ENCODE assay signal across 15 mouse cellular contexts in genomic region chr2:22066535-22066934, GRCm38 (mm10).
DNase-seq lines count a peak whose midpoint lies in the region; ATAC-seq lines count a peak whose summit lies in the region.
"Had no signal": no experiment of that assay in that cellular context is flagged by ENCODE, and none has a peak within 500 bp of the region (broad histone marks: within the 10 kb centered on the region; RNA-seq: fewer than 3 reads in every experiment).

No protein-coding gene starts in this region.

- DNase-seq in embryo, embryonic 11 days: peak; percentile 4
- no peak for DNase-seq in embryo, embryonic 10 days (ENCODE audit: low spot score)
- DNase-seq in neural tube, embryonic 11.5 days (ENCODE audit: low spot score): no peak
- no peak for DNase-seq in neural tube, embryonic 10.5 days (ENCODE audit: extremely low spot score, low spot score)
- DNase-seq in urinary bladder, postnatal 10 days (ENCODE audit: low spot score): no peak
- no peak for DNase-seq in kidney, adult 8-10 months
- DNase-seq in thymus, adult 18-20 months: no peak
- DNase-seq: adrenal gland, postnatal 14 days; gastrocnemius, postnatal 36 days; heart, postnatal 4 days; layer of hippocampus, adult 9-11 months; lung, embryonic 14.5 days had no signal

- H3K27ac ChIP-seq in neural tube, embryonic 11.5 days (ENCODE audit: low read depth, low read length): no peak overlapping the region
- H3K27ac ChIP-seq in midbrain, embryonic 15.5 days: no peak overlapping the region
- H3K27ac ChIP-seq: embryonic facial prominence, embryonic 13.5 days had no signal

- H3K4me2 ChIP-seq in neural tube, embryonic 11.5 days (ENCODE audit: low read depth): no peak overlapping the region
- no peak overlapping the region for H3K4me2 ChIP-seq in midbrain, embryonic 15.5 days
- H3K4me2 ChIP-seq: embryonic facial prominence, embryonic 13.5 days; heart, embryonic 11.5 days; lung, embryonic 14.5 days had no signal

- ATAC-seq in neural tube, embryonic 11.5 days (ENCODE audit: insufficient read depth, low FRiP score, low TSS enrichment): peak; percentile 41; the same call in 1 of the 2 replicates
- 0 out of 2 replicates have a peak, but pooled peaks have one; percentile 14 for ATAC-seq in midbrain, embryonic 15.5 days (replicated peaks)

- H3K27me3 ChIP-seq in neural tube, embryonic 11.5 days (ENCODE audit: control insufficient read depth, insufficient read depth, low read length): no peaks in the 10 kb centered on the region
- H3K27me3 ChIP-seq in midbrain, embryonic 15.5 days (replicated peaks): no peaks in the 10 kb centered on the region
- H3K27me3 ChIP-seq: embryonic facial prominence, embryonic 13.5 days had no signal

- no peaks in the 10 kb centered on the region for H3K9me3 ChIP-seq in neural tube, embryonic 11.5 days (ENCODE audit: control insufficient read depth, low read length)
- no peaks in the 10 kb centered on the region for H3K9me3 ChIP-seq in midbrain, embryonic 15.5 days
- H3K9me3 ChIP-seq: embryonic facial prominence, embryonic 13.5 days had no signal

- no peak overlapping the region for H3K4me3 ChIP-seq in neural tube, embryonic 11.5 days (ENCODE audit: low read depth, low read length)
- no peak overlapping the region for H3K4me3 ChIP-seq in midbrain, embryonic 15.5 days
- H3K4me3 ChIP-seq: embryonic facial prominence, embryonic 13.5 days had no signal

- no peaks in the 10 kb centered on the region for H3K36me3 ChIP-seq in neural tube, embryonic 11.5 days (ENCODE audit: control insufficient read depth, insufficient read depth, low read length)
- no peaks in the 10 kb centered on the region for H3K36me3 ChIP-seq in midbrain, embryonic 15.5 days (replicated peaks)
- H3K36me3 ChIP-seq: embryonic facial prominence, embryonic 13.5 days had no signal

- H3K4me1 ChIP-seq in neural tube, embryonic 11.5 days (ENCODE audit: control insufficient read depth, insufficient read depth, low read length): no peaks in the 10 kb centered on the region
- H3K4me1 ChIP-seq in midbrain, embryonic 15.5 days: no peaks in the 10 kb centered on the region
- H3K4me1 ChIP-seq: embryonic facial prominence, embryonic 13.5 days had no signal

- no peak overlapping the region for H3K9ac ChIP-seq in neural tube, embryonic 11.5 days (ENCODE audit: low read length)
- no peak overlapping the region for H3K9ac ChIP-seq in midbrain, embryonic 15.5 days
- H3K9ac ChIP-seq: embryonic facial prominence, embryonic 13.5 days; lung, embryonic 14.5 days had no signal

- WGBS in neural tube, embryonic 11.5 days: 49% methylated on average over 5 of the region's 5 CpGs
- WGBS in midbrain, embryonic 15.5 days: 59% methylated on average over 5 of the region's 5 CpGs
